Mouse (Mus musculus) Patski (cell line): Measurements from ENCODE around the gene Ecm1. TPM values are rescaled to one million over a fixed set of nuclear protein-coding genes. Genes with fewer than 3 reads are reported as not detected.

Source experiments
- ATAC-seq: fragments of 100-300 bp; one replicate; pipeline ENCODE4 v1.8.0; 2021
- CTCF ChIA-PET: fragments of 350-600 bp; sonication (Branson Sonifier 250); formaldehyde crosslinking; loops from one replicate; lab custom pipeline; 2022; ENCODE audit warnings: inconsistent platforms; lab: Charles Lee
- POLR2A ChIA-PET: fragments of 350-600 bp; sonication (Branson Sonifier 250); formaldehyde crosslinking; loops from one replicate; lab custom pipeline; 2022; ENCODE audit warnings: antibody characterized with exemption, inconsistent platforms; lab: Charles Lee
- DNase-seq: peaks from one replicate; pipeline ENCODE4 v3.0.0-alpha.2; 2011; ENCODE audit warnings: low read depth, low spot score
- H3K27me3 ChIP-seq: fragments of 371-371 bp; one replicate; pipeline ENCODE4 v1.5.1; 2021
- CTCF ChIP-seq: fragments of 100-300 bp; IDR thresholded peaks from one replicate; pipeline ENCODE4 v1.5.1; 2021
- in situ Hi-C: fragments of 300-500 bp; cut with MboI; formaldehyde crosslinking; loops from 3 replicates; pipeline ENCODE4 v1.11.1; 2018; ENCODE audit warnings: low pct_unique_long_range_greater_than_20kb, mixed read lengths
- polyA plus RNA-seq: library from polyadenylated mRNA; unstranded; gene quantifications from one replicate; pipeline ENCODE4 v1.2.3, GENCODE M21; 2021

The Ecm1 gene
- polyA plus RNA-seq, 1 experiment from 2014 or later, result 64.9 TPM

DNA sequence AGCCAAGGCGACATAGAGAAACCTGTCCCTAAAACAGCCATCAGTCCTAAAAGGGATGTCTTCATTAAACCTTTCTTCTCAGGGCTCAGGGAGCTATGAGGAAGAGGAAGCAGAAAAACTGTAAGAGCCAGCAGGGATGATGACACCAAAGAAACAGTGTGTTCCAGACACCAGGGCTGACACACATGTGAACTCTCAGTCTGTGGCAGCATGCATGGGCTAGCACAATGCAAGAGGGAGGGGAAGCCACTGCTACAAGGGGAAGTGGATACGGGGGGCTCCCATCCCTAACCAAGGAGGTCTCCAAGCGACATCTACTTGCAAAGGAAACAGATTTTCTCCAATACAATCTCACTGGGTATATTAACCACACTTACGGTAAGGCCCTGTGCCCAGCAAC, 33.1 kb downstream of the Ecm1 start:
- ATAC-seq (no peak), DNase-seq (no peak)
- in situ Hi-C loops, result no loop called here
- ChIA-PET CTCF (no interaction called here), POLR2A (no interaction called here)
- no peaks in the 10 kb centered on the region for H3K27me3 ChIP-seq
- TF ChIP-seq CTCF, result no peak

DNA sequence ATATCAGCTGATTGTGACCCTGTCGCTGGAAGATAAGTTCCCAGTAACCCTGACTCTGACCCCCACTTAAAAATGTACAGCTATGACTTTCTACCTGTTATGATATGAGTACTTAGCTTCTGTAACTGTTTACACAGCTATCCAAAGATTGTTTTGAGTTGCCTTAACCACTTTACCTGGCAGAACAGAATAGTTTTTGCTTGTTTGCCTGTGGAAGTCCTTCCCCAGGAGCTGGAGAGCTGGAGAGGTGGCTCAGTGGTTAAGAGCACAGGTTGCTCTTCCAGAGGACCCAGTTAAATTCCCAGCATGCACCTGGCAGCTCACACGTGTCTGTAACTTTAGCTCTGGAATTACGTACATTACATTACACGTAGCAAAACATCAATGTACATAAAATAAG, 34.8 kb downstream of the Ecm1 start:
- no peak for ATAC-seq
- in situ Hi-C loops, result no loop called here

DNA sequence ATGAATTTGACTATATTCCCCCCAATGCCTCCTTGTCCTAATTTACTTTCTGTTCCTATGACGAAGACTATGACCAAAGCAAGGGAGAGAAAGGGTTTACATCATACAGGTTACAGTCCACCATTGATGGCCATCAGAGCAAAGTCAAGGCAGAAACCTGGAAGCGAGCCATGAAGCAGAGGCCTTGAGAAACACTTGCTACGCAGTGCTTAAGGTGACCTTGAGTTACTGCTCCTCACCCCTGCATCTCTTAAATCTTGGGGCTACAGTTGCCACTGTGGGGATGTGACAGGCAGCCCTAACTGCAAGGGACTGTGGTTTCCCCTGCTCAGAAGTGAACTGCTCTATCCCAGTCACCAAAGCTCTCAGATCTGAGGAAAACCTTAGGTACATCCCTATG, 36.1 kb downstream of the Ecm1 start:
- no peak for TF ChIP-seq CTCF
- DNase-seq, result no peak
- in situ Hi-C loops, result no loop called here
- CTCF ChIA-PET, result no interaction called here
- POLR2A ChIA-PET, result no interaction called here
- no peak for ATAC-seq
- no peaks in the 10 kb centered on the region for H3K27me3 ChIP-seq

More for the DNA sequence above, 34.8 kb downstream of the Ecm1 start:
- ChIA-PET POLR2A (no interaction called here), CTCF (interaction anchor here (1.1 to 1.5 kb wide), 4 partner anchors 12 to 72 kb away, joined by 3 to 5 read pairs (median 4); no protein-coding TSS in a partner anchor)
- TF ChIP-seq CTCF, result no peak
- no peak for DNase-seq
- no peaks in the 10 kb centered on the region for H3K27me3 ChIP-seq

GRCm38 (mm10) chr3:95701877-95702540, 37.4 kb downstream of the Ecm1 start:
- ATAC-seq, result peak; percentile 34
- TF ChIP-seq CTCF, result no peak
- no peaks in the 10 kb centered on the region for H3K27me3 ChIP-seq
- in situ Hi-C loops, result no loop called here
- CTCF ChIA-PET, result interaction anchor here (0.8 to 5.0 kb wide), 3 partner anchors 13 to 26 kb away, joined by 3 to 23 read pairs (median 5); partner anchors contain the start of gene Adamtsl4
- DNase-seq, result no peak
- POLR2A ChIA-PET, result interaction anchor here (1.0 kb wide), 2 partner anchors 15 to 38 kb away, joined by 3 read pairs; no protein-coding TSS in a partner anchor

GRCm38 (mm10) chr3:95701085-95701484, 38.3 kb downstream of the Ecm1 start:
- ATAC-seq (no peak), DNase-seq (no peak)
- ChIA-PET POLR2A (interaction anchor here (0.9 to 1.4 kb wide), 2 partner anchors 23 to 54 kb away, joined by 3 to 4 read pairs; no protein-coding TSS in a partner anchor), CTCF (interaction anchor here (1.5 to 5.0 kb wide), 2 partner anchors 12 to 15 kb away, joined by 5 to 23 read pairs; partner anchors contain the start of gene Adamtsl4)
- H3K27me3 ChIP-seq, result no peaks in the 10 kb centered on the region
- in situ Hi-C loops, result no loop called here
- TF ChIP-seq CTCF, result no peak

DNA sequence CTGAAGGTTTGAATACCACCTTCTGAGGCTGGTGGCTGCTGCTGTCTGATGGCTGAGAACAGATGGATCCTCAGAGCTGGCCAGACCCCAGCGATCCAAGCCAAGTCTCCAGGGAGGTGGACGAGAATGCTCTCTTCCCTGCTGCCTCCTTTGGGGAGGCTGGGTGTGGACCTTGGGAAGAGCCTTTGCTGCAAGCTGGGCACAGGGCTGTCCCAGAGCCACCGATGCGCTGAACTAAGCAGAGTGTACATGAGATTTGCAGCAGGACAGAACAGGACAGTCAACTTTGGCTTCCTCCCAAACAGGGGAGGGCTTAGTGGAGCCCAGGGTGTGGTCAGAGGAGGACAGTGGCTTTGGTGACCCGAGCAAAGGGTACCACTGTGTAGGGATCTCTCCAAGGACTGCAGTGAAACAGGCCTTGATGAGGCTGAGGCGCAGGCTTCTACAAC, 39.1 kb downstream of the Ecm1 start:
- POLR2A ChIA-PET, result interaction anchor here (1.0 to 1.4 kb wide), 2 partner anchors 12 to 55 kb away, joined by 3 to 4 read pairs; no protein-coding TSS in a partner anchor

GRCm38 (mm10) chr3:95698286-95698685, 41.1 kb downstream of the Ecm1 start:
- in situ Hi-C loops, result no loop called here
- no peak for DNase-seq
- no peaks in the 10 kb centered on the region for H3K27me3 ChIP-seq
- ChIA-PET POLR2A (interaction anchor here (0.8 kb wide), 1 partner anchor 16 kb away, joined by 3 read pairs; no protein-coding TSS in a partner anchor), CTCF (interaction anchor here (5.0 kb wide), 1 partner anchor 9 kb away, joined by 23 read pairs; the partner anchor contains the start of gene Adamtsl4)
- no peak for TF ChIP-seq CTCF
- no peak for ATAC-seq

More for the DNA sequence above, 39.1 kb downstream of the Ecm1 start:
- TF ChIP-seq CTCF, result no peak
- no peak for ATAC-seq
- CTCF ChIA-PET, result interaction anchor here (5.0 kb wide), 1 partner anchor 11 kb away, joined by 23 read pairs; the partner anchor contains the start of gene Adamtsl4
- no peaks in the 10 kb centered on the region for H3K27me3 ChIP-seq
- no peak for DNase-seq
- in situ Hi-C loops, result no loop called here

- in situ Hi-C loops, result no loop called here
- CTCF ChIA-PET, result interaction anchor here (0.9 to 4.1 kb wide), 4 partner anchors 11 to 35 kb away, joined by 3 to 20 read pairs (median 3); no protein-coding TSS in a partner anchor
- ATAC-seq, result peak; percentile 95
- POLR2A ChIA-PET, result interaction anchor here (1.0 to 2.3 kb wide), 3 partner anchors 11 to 59 kb away, joined by 3 to 6 read pairs (median 4); no protein-coding TSS in a partner anchor
- peak; percentile 100 for DNase-seq
- no peaks in the 10 kb centered on the region for H3K27me3 ChIP-seq
- TF ChIP-seq CTCF, result no peak
Measured at GRCm38 (mm10) chr3:95696360-95696759, 43.0 kb downstream of the Ecm1 start.

- CTCF ChIA-PET, result interaction anchor here (0.8 to 4.1 kb wide), 5 partner anchors 13 to 211 kb away, joined by 3 to 20 read pairs (median 3); no protein-coding TSS in a partner anchor
- no peaks in the 10 kb centered on the region for H3K27me3 ChIP-seq
- POLR2A ChIA-PET, result interaction anchor here (1.0 to 2.3 kb wide), 3 partner anchors 10 to 59 kb away, joined by 3 to 6 read pairs (median 4); no protein-coding TSS in a partner anchor
- TF ChIP-seq CTCF, result no peak
- ATAC-seq, result no peak
- no peak for DNase-seq
- in situ Hi-C loops, result no loop called here
Measured at GRCm38 (mm10) chr3:95695796-95696195, 43.6 kb downstream of the Ecm1 start.
